Mouse (Mus musculus) erythroid progenitor cell, adult 5-6 weeks (primary cell): ENCODE measurements around the gene Gm3486. TPM values are rescaled to one million over a fixed set of nuclear protein-coding genes. Genes with fewer than 3 reads are reported as not detected.
"Not testable (repeated sequence)": the region's sequence is repeated elsewhere in the genome, so short reads cannot be mapped to it uniquely, and the experiment has no call there.

Source experiments
- ATAC-seq: replicated peaks from 2 replicates; pipeline ENCODE4 v1.8.0; 2016; ENCODE audit warnings: moderate number of reproducible peaks, mild to moderate bottlenecking, moderate TSS enrichment, inconsistent platforms; ENCODE audit not compliant: poor library complexity, low FRiP score, severe bottlenecking
- total RNA-seq, 2 experiments: library from RNA; stranded (forward) in 1 of 2; stranded (reverse) in 1 of 2; fragments of 150-400 nt in 1 of 2; fragments of 186-747, 209-891 nt in 1 of 2; gene quantifications; 2 replicates each; pipeline versions ENCODE4 v1.2.3 to v1.2.4; 2015 to 2017; ENCODE audit warnings: low replicate concordance in 2 of 2

Gene Gm3486
- total RNA-seq (2015; ENCODE audit: low replicate concordance): not detected in 2 replicates
- not detected in 2 replicates for total RNA-seq (2017; ENCODE audit: low replicate concordance)

GRCm38 (mm10) chr14:41489385-41489784, at the start of gene Gm3486:
Gene Gm3486 (minus strand): TSS chr14:41489485.
- not testable (repeated sequence) for ATAC-seq

GRCm38 (mm10) chr14:41524695-41525094, 35.4 kb upstream of the Gm3486 start:
- not testable (repeated sequence) for ATAC-seq

- not testable (repeated sequence) for ATAC-seq
These were observed 31.4 kb upstream of the Gm3486 start for GRCm38 (mm10) chr14:41520683-41521082.

GRCm38 (mm10) chr14:41453418-41453817, 35.9 kb downstream of the Gm3486 start, which contains the start of gene Gm7954:
Gene Gm7954 (minus strand): TSS chr14:41453518.
- not testable (repeated sequence) for ATAC-seq

Other genes starting within 250 kb of the Gm3486 start
- gene Gm2832, start 210.7 kb downstream of the Gm3486 start, total RNA-seq (2015; ENCODE audit: low replicate concordance): not detected in 2 replicates
- not detected in 2 replicates for gene Gm2832, start 210.7 kb downstream of the Gm3486 start, total RNA-seq (2017; ENCODE audit: low replicate concordance)
- not detected in 2 replicates for gene Gm5798, start 140.9 kb downstream of the Gm3486 start, total RNA-seq (2015; ENCODE audit: low replicate concordance)
- not detected in 2 replicates for gene Gm5798, start 140.9 kb downstream of the Gm3486 start, total RNA-seq (2017; ENCODE audit: low replicate concordance)
- gene Gm7945, start 103.1 kb downstream of the Gm3486 start, total RNA-seq (2015; ENCODE audit: low replicate concordance): not detected in 2 replicates
- not detected in 2 replicates for gene Gm7945, start 103.1 kb downstream of the Gm3486 start, total RNA-seq (2017; ENCODE audit: low replicate concordance)
- gene Gm6482, start 81.2 kb downstream of the Gm3486 start, total RNA-seq (2015; ENCODE audit: low replicate concordance): not detected in 2 replicates
- gene Gm6482, start 81.2 kb downstream of the Gm3486 start, total RNA-seq (2017; ENCODE audit: low replicate concordance): not detected in 2 replicates
- gene Gm7954, start 36.0 kb downstream of the Gm3486 start, total RNA-seq (2015; ENCODE audit: low replicate concordance): not detected in 2 replicates
- not detected in 2 replicates for gene Gm7954, start 36.0 kb downstream of the Gm3486 start, total RNA-seq (2017; ENCODE audit: low replicate concordance)
- gene Gm7970, start 66.1 kb upstream of the Gm3486 start, total RNA-seq (2015; ENCODE audit: low replicate concordance): not detected in 2 replicates
- not detected in 2 replicates for gene Gm7970, start 66.1 kb upstream of the Gm3486 start, total RNA-seq (2017; ENCODE audit: low replicate concordance)
- gene 1700049E17Rik2, start 83.7 kb upstream of the Gm3486 start, total RNA-seq (2015; ENCODE audit: low replicate concordance): not detected in 2 replicates
- gene 1700049E17Rik2, start 83.7 kb upstream of the Gm3486 start, total RNA-seq (2017; ENCODE audit: low replicate concordance): not detected in 2 replicates
- gene Gm3072, start 135.1 kb upstream of the Gm3486 start, total RNA-seq (2015; ENCODE audit: low replicate concordance): not detected in 2 replicates
- gene Gm3072, start 135.1 kb upstream of the Gm3486 start, total RNA-seq (2017; ENCODE audit: low replicate concordance): not detected in 2 replicates
- gene Gm3676, start 157.0 kb upstream of the Gm3486 start, total RNA-seq (2015; ENCODE audit: low replicate concordance): not detected in 2 replicates
- gene Gm3676, start 157.0 kb upstream of the Gm3486 start, total RNA-seq (2017; ENCODE audit: low replicate concordance): not detected in 2 replicates
- not detected in 2 replicates for gene Gm8068, start 212.4 kb upstream of the Gm3486 start, total RNA-seq (2015; ENCODE audit: low replicate concordance)
- not detected in 2 replicates for gene Gm8068, start 212.4 kb upstream of the Gm3486 start, total RNA-seq (2017; ENCODE audit: low replicate concordance)